Mouse (Mus musculus) lung, embryonic 16.5 days (tissue): Measurements from ENCODE around the gene 1700123L14Rik. TPM values are rescaled to one million over a fixed set of nuclear protein-coding genes. Genes with fewer than 3 reads are reported as not detected.

Experiments used
- ATAC-seq: fragments of 200-750 bp; cut with Nextera tagmentation; 2 replicates; pipeline ENCODE4 v1.8.0; 2017; ENCODE audit warnings: low read depth, mild to moderate bottlenecking, moderate library complexity
- H3K27ac ChIP-seq: fragments of 300-500 bp; sonication (generic); 2 replicates; pipeline ENCODE4 v1.5.1; 2014; ENCODE audit warnings: mild to moderate bottlenecking, control low read depth, low read length
- H3K27me3 ChIP-seq: fragments of 300-500 bp; sonication (generic); 2 replicates; pipeline ENCODE4 v1.6.1; 2014; ENCODE audit warnings: low read depth, low read length, mixed read lengths; ENCODE audit not compliant: control insufficient read depth, insufficient read depth
- H3K36me3 ChIP-seq: fragments of 300-500 bp; sonication (generic); 2 replicates; pipeline ENCODE4 v1.6.1; 2014; ENCODE audit warnings: low read length; ENCODE audit not compliant: control insufficient read depth, insufficient read depth
- H3K4me1 ChIP-seq: fragments of 300-500 bp; sonication (generic); replicated peaks from 2 replicates; pipeline ENCODE4 v1.6.1; 2014; ENCODE audit warnings: low read length, mixed read lengths; ENCODE audit not compliant: control insufficient read depth, insufficient read depth
- H3K4me2 ChIP-seq: fragments of 300-500 bp; sonication (generic); 2 replicates; pipeline ENCODE4 v1.6.1; 2014; ENCODE audit warnings: low read depth, low read length, control low read depth
- H3K4me3 ChIP-seq: fragments of 300-500 bp; sonication (generic); 2 replicates; pipeline ENCODE4 v1.5.1; 2014; ENCODE audit warnings: mild to moderate bottlenecking, low read length, control low read depth
- H3K9ac ChIP-seq: fragments of 300-500 bp; sonication (generic); 2 replicates; pipeline ENCODE4 v1.6.1; 2014; ENCODE audit warnings: low read length, control low read depth
- H3K9me3 ChIP-seq: fragments of 300-500 bp; sonication (generic); 2 replicates; pipeline ENCODE4 v1.6.1; 2016; ENCODE audit warnings: low read length; ENCODE audit not compliant: control insufficient read depth
- WGBS: fragments of 180-500 bp; shearing (Covaris S2); extraction: QIAGEN DNeasy Blood & Tissue Kit; methylation state at CpG from one replicate; pipeline ENCODE4 v1.1.7; 2014; 5-methylcytosine and 5-hydroxymethylcytosine counted together
- polyA plus RNA-seq: library from polyadenylated mRNA; unstranded; fragments of >200 nt; fragmentation: Nextera tagmentation; extraction: Ambion mirVana; gene quantifications from 2 replicates; pipeline ENCODE4 v1.2.1, GENCODE M21; 2015

The 1700123L14Rik gene
- polyA plus RNA-seq, 1 experiment from 2014 or later, result not detected

- no peaks in the 10 kb centered on the region for H3K9me3 ChIP-seq
- peak; percentile 84 for ATAC-seq
- under 1% methylated on average over 32 of the region's 32 CpGs for WGBS
- peaks cover 7% of the 10 kb centered on the region; the same call in 1 of the 2 replicates for H3K4me1 ChIP-seq
- H3K9ac ChIP-seq, result peak overlapping the region; percentile 74
- H3K36me3 ChIP-seq, result no peaks in the 10 kb centered on the region
- H3K27ac ChIP-seq, result no peak overlapping the region
- H3K4me2 ChIP-seq, result peak overlapping the region; percentile 91
- peak overlapping the region; percentile 61 for H3K4me3 ChIP-seq
- H3K27me3 ChIP-seq, result no peaks in the 10 kb centered on the region
These were observed 49.3 kb downstream of the 1700123L14Rik start for GRCm38 (mm10) chr6:96116534-96117272.

GRCm38 (mm10) chr6:96116148-96116533 lies 49.9 kb downstream of the 1700123L14Rik start:
- ATAC-seq, result no peak
- H3K27ac ChIP-seq, result no peak overlapping the region
- H3K4me2 ChIP-seq, result peak overlapping the region; percentile 91

More at GRCm38 (mm10) chr6:96116148-96116533, 49.9 kb downstream of the 1700123L14Rik start:
- H3K4me3 ChIP-seq, result peak overlapping the region; percentile 61
- H3K36me3 ChIP-seq, result no peaks in the 10 kb centered on the region
- H3K4me1 ChIP-seq, result peaks cover 7% of the 10 kb centered on the region; the same call in 1 of the 2 replicates
- H3K9me3 ChIP-seq, result no peaks in the 10 kb centered on the region
- peak overlapping the region; percentile 74 for H3K9ac ChIP-seq
- 4% methylated on average over 6 of the region's 6 CpGs for WGBS
- H3K27me3 ChIP-seq, result no peaks in the 10 kb centered on the region

Other genes starting within 250 kb of the 1700123L14Rik start
- 1.8 and 1.9 TPM in 2 replicates for gene Fam19a1, start 53.1 kb downstream of the 1700123L14Rik start, polyA plus RNA-seq